Mouse (Mus musculus): ENCODE measurements around the gene Ets2.

DNA sequence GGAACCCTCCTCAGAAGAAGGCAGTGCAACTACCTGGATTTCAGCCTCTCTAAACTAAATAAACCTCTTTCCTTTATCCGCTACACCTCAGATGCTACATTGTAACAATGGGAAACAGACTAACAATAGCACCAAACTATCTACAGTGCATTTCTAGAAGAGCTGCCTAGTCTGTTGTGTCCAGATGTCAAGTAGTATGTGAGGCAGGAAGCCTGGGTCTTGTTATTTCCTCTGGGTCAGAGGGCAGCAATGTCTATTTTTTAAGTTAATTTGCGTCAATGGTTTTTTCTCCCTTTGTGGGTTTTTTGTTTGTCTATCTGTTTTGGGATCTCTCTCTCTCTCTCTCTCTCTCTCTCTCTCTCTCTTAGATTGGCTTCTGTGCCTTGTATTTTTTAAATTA, 44.7 kb downstream of the Ets2 start:
- TF ChIP-seq POLR2A (IDR thresholded peaks at IDR 0.05; ENCODE audit: insufficient read depth, low read depth, low read length) (no peak), CTCF (IDR thresholded peaks at IDR 0.05; ENCODE audit: insufficient read depth, low read depth, low read length) (no peak)
